Mouse (Mus musculus) liver, embryonic 14.5 days (tissue): Measurements from ENCODE around the gene Olfr1224-ps1. TPM values are rescaled to one million over a fixed set of nuclear protein-coding genes. Genes with fewer than 3 reads are reported as not detected.

Experiments
- ATAC-seq: fragments of 200-750 bp; cut with Nextera tagmentation; 2 replicates; pipeline ENCODE4 v1.8.0; 2017; ENCODE audit warnings: moderate number of reproducible peaks, mild to moderate bottlenecking, moderate library complexity; ENCODE audit not compliant: insufficient read depth
- DNase-seq, 3 experiments: peaks; one replicate each; pipeline ENCODE4 v3.0.0-alpha.2; 2012 to 2013; ENCODE audit warnings: low read depth in 3 of 3, low spot score in 3 of 3
- H3K27ac ChIP-seq: fragments of 300-500 bp; sonication (generic); 2 replicates; pipeline ENCODE4 v1.5.1; 2014; ENCODE audit warnings: moderate library complexity, mild to moderate bottlenecking, control low read depth, inconsistent platforms
- H3K27me3 ChIP-seq: fragments of 300-500 bp; sonication (generic); 2 replicates; pipeline ENCODE4 v1.6.1; 2014; ENCODE audit warnings: mild to moderate bottlenecking, low read length, moderate library complexity; ENCODE audit not compliant: control insufficient read depth, insufficient read depth
- H3K36me3 ChIP-seq: fragments of 300-500 bp; sonication (generic); replicated peaks from 2 replicates; pipeline ENCODE4 v1.6.1; 2014; ENCODE audit warnings: low read depth; ENCODE audit not compliant: control insufficient read depth, insufficient read depth
- H3K4me1 ChIP-seq, 2 experiments: fragments of 200-500 bp in 1 of 2; fragments of 300-500 bp in 1 of 2; sonication (generic) in 1 of 2; replicated peaks; 2 replicates each; pipeline ENCODE4 v1.6.1; 2012 to 2014; ENCODE audit warnings: antibody characterized with exemption in 1 of 2, inconsistent platforms in 1 of 2, low read length in 1 of 2; ENCODE audit not compliant: control insufficient read depth in 2 of 2, insufficient read depth in 2 of 2
- H3K4me2 ChIP-seq: fragments of 300-500 bp; sonication (generic); 2 replicates; pipeline ENCODE4 v1.6.1; 2014; ENCODE audit warnings: low read depth, mild to moderate bottlenecking, control low read depth, moderate library complexity
- H3K4me3 ChIP-seq, 2 experiments: fragments of 200-500 bp in 1 of 2; fragments of 300-500 bp in 1 of 2; sonication (generic) in 1 of 2; 2 replicates each; pipeline ENCODE4 v1.5.1; 2012 to 2014; ENCODE audit warnings: low read depth in 2 of 2, low read length in 2 of 2, mild to moderate bottlenecking in 2 of 2, control low read depth in 1 of 2, inconsistent platforms in 1 of 2, moderate library complexity in 1 of 2; ENCODE audit not compliant: insufficient read depth in 1 of 2
- H3K9ac ChIP-seq: fragments of 300-500 bp; sonication (generic); replicated peaks from 2 replicates; pipeline ENCODE4 v1.6.1; 2014; ENCODE audit warnings: mild to moderate bottlenecking, control low read depth, moderate library complexity
- H3K9me3 ChIP-seq: fragments of 300-500 bp; sonication (generic); 2 replicates; pipeline ENCODE4 v1.6.1; 2016; ENCODE audit warnings: low read length, mixed read lengths; ENCODE audit not compliant: control insufficient read depth
- CTCF ChIP-seq: IDR thresholded peaks from 2 replicates; pipeline ENCODE4 v1.5.1; 2016; ENCODE audit warnings: antibody characterized with exemption, low read depth, control low read depth
- EP300 ChIP-seq: IDR thresholded peaks from 2 replicates; pipeline ENCODE4 v1.6.1; 2016; ENCODE audit warnings: antibody characterized with exemption, low read depth
- WGBS: fragments of 180-500 bp; shearing (Covaris S2); extraction: QIAGEN DNeasy Blood & Tissue Kit; methylation state at CpG from one replicate; pipeline ENCODE4 v1.1.7; 2014; ENCODE audit not compliant: insufficient replicate concordance; 5-methylcytosine and 5-hydroxymethylcytosine counted together
- polyA plus RNA-seq, 2 experiments: library from polyadenylated mRNA; depleted of rRNA in 1 of 2; stranded (reverse) in 1 of 2; unstranded in 1 of 2; fragments of >200 nt; fragmentation: Nextera tagmentation in 1 of 2; extraction: Ambion mirVana in 1 of 2; gene quantifications; 2 replicates each; pipeline versions ENCODE4 v1.2.1 to v1.2.3; 2012 to 2014

The Olfr1224-ps1 gene
- polyA plus RNA-seq, 2 experiments: not detected

- no peak within 1 kb of the TSS for H3K4me2 ChIP-seq
- no peak for ATAC-seq
- no peaks in the 10 kb centered on the region for H3K36me3 ChIP-seq
- H3K9me3 ChIP-seq: no peaks in the 10 kb centered on the region
- DNase-seq: no peak
- H3K9ac ChIP-seq: no peak within 1 kb of the TSS
- WGBS: 47% methylated on average over 1 of the region's 1 CpGs
- H3K4me1 ChIP-seq: no peaks in the 10 kb centered on the region
- no peak within 1 kb of the TSS for H3K4me3 ChIP-seq
- TF ChIP-seq CTCF: no peak
- TF ChIP-seq EP300: no peak
- no peaks in the 10 kb centered on the region for H3K27me3 ChIP-seq
- no peak within 1 kb of the TSS for H3K27ac ChIP-seq
These were observed 12.4 kb downstream of the Olfr1224-ps1 start, which contains the start of gene Olfr1223 for GRCm38 (mm10) chr2:89151460-89151859. TSS of gene Olfr1223 (minus strand) at chr2:89151560.

GRCm38 (mm10) chr2:89132954-89133353 lies 30.9 kb downstream of the Olfr1224-ps1 start, which contains the start of gene Olfr1222:
TSS of gene Olfr1222 (minus strand) at chr2:89133054.
- no peak for DNase-seq
- WGBS: 38% methylated on average over 3 of the region's 3 CpGs
- H3K4me2 ChIP-seq: no peak within 1 kb of the TSS
- TF ChIP-seq CTCF (no peak), EP300 (no peak)
- no peak within 1 kb of the TSS for H3K4me3 ChIP-seq
- no peaks in the 10 kb centered on the region for H3K4me1 ChIP-seq
- no peak within 1 kb of the TSS for H3K27ac ChIP-seq
- H3K27me3 ChIP-seq: no peaks in the 10 kb centered on the region
- no peak for ATAC-seq
- no peak within 1 kb of the TSS for H3K9ac ChIP-seq
- no peaks in the 10 kb centered on the region for H3K36me3 ChIP-seq
- no peaks in the 10 kb centered on the region for H3K9me3 ChIP-seq

GRCm38 (mm10) chr2:89117183-89117582 lies 46.7 kb downstream of the Olfr1224-ps1 start, which contains the start of gene Olfr1221:
TSS of gene Olfr1221 (minus strand) at chr2:89117283.
- Histone ChIP-seq H3K4me1 (no peaks in the 10 kb centered on the region), H3K27me3 (no peaks in the 10 kb centered on the region), H3K36me3 (no peaks in the 10 kb centered on the region), H3K4me2 (no peak within 1 kb of the TSS), H3K27ac (no peak within 1 kb of the TSS), H3K4me3 (no peak within 1 kb of the TSS), H3K9me3 (no peaks in the 10 kb centered on the region), H3K9ac (no peak within 1 kb of the TSS)
- no peak for DNase-seq
- WGBS: 36% methylated on average over 2 of the region's 2 CpGs
- no peak for ATAC-seq
- TF ChIP-seq CTCF: no peak

- H3K4me2 ChIP-seq: no peak within 1 kb of the TSS
- H3K4me3 ChIP-seq: no peak within 1 kb of the TSS
- no peaks in the 10 kb centered on the region for H3K9me3 ChIP-seq
- no peaks in the 10 kb centered on the region for H3K36me3 ChIP-seq
- H3K4me1 ChIP-seq: no peaks in the 10 kb centered on the region
- H3K27ac ChIP-seq: no peak within 1 kb of the TSS
- DNase-seq (no peak), ATAC-seq (no peak)
- no peak for TF ChIP-seq CTCF
- no peak for TF ChIP-seq EP300
- H3K9ac ChIP-seq: no peak within 1 kb of the TSS
- H3K27me3 ChIP-seq: no peaks in the 10 kb centered on the region
- WGBS: 55% methylated on average over 3 of the region's 3 CpGs
These were observed 57.2 kb downstream of the Olfr1224-ps1 start, which contains the start of gene Olfr1220 for GRCm38 (mm10) chr2:89106735-89107134. TSS of gene Olfr1220 (minus strand) at chr2:89106835.

GRCm38 (mm10) chr2:89105651-89106050 lies 58.2 kb downstream of the Olfr1224-ps1 start:
- Histone ChIP-seq H3K4me2 (no peak overlapping the region), H3K9ac (no peak overlapping the region), H3K36me3 (no peaks in the 10 kb centered on the region), H3K27ac (no peak overlapping the region), H3K27me3 (no peaks in the 10 kb centered on the region), H3K9me3 (no peaks in the 10 kb centered on the region), H3K4me3 (no peak overlapping the region), H3K4me1 (no peaks in the 10 kb centered on the region)
- DNase-seq (no peak), ATAC-seq (no peak)
- TF ChIP-seq EP300 (no peak), CTCF (no peak)

Other genes starting within 250 kb of the Olfr1224-ps1 start
- gene Olfr1209, start 248.9 kb downstream of the Olfr1224-ps1 start, polyA plus RNA-seq (2012; rRNA removed): not detected in 2 replicates
- gene Olfr1209, start 248.9 kb downstream of the Olfr1224-ps1 start, polyA plus RNA-seq (2014; fragmentation: Nextera tagmentation; extraction: Ambion mirVana): not detected in 2 replicates
- gene Olfr1211, start 226.0 kb downstream of the Olfr1224-ps1 start, polyA plus RNA-seq (2012; rRNA removed): not detected in 2 replicates
- not detected in 2 replicates for gene Olfr1211, start 226.0 kb downstream of the Olfr1224-ps1 start, polyA plus RNA-seq (2014; fragmentation: Nextera tagmentation; extraction: Ambion mirVana)
- not detected in 2 replicates for gene Olfr1212, start 210.1 kb downstream of the Olfr1224-ps1 start, polyA plus RNA-seq (2012; rRNA removed)
- not detected in 2 replicates for gene Olfr1212, start 210.1 kb downstream of the Olfr1224-ps1 start, polyA plus RNA-seq (2014; fragmentation: Nextera tagmentation; extraction: Ambion mirVana)
- gene Gm13762, start 183.8 kb downstream of the Olfr1224-ps1 start, polyA plus RNA-seq (2012; rRNA removed): not detected in 2 replicates
- gene Gm13762, start 183.8 kb downstream of the Olfr1224-ps1 start, polyA plus RNA-seq (2014; fragmentation: Nextera tagmentation; extraction: Ambion mirVana): not detected in 2 replicates
- gene Olfr1214, start 171.4 kb downstream of the Olfr1224-ps1 start, polyA plus RNA-seq (2012; rRNA removed): not detected in 2 replicates
- gene Olfr1214, start 171.4 kb downstream of the Olfr1224-ps1 start, polyA plus RNA-seq (2014; fragmentation: Nextera tagmentation; extraction: Ambion mirVana): not detected in 2 replicates
- not detected in 2 replicates for gene Olfr1215, start 157.1 kb downstream of the Olfr1224-ps1 start, polyA plus RNA-seq (2012; rRNA removed)
- not detected in 2 replicates for gene Olfr1215, start 157.1 kb downstream of the Olfr1224-ps1 start, polyA plus RNA-seq (2014; fragmentation: Nextera tagmentation; extraction: Ambion mirVana)
- not detected in 2 replicates for gene Olfr1216, start 145.8 kb downstream of the Olfr1224-ps1 start, polyA plus RNA-seq (2012; rRNA removed)
- gene Olfr1216, start 145.8 kb downstream of the Olfr1224-ps1 start, polyA plus RNA-seq (2014; fragmentation: Nextera tagmentation; extraction: Ambion mirVana): not detected in 2 replicates
- gene Olfr1217, start 132.0 kb downstream of the Olfr1224-ps1 start, polyA plus RNA-seq (2012; rRNA removed): not detected in 2 replicates
- not detected in 2 replicates for gene Olfr1217, start 132.0 kb downstream of the Olfr1224-ps1 start, polyA plus RNA-seq (2014; fragmentation: Nextera tagmentation; extraction: Ambion mirVana)
- gene Olfr1218, start 102.9 kb downstream of the Olfr1224-ps1 start, polyA plus RNA-seq (2012; rRNA removed): not detected in 2 replicates
- gene Olfr1218, start 102.9 kb downstream of the Olfr1224-ps1 start, polyA plus RNA-seq (2014; fragmentation: Nextera tagmentation; extraction: Ambion mirVana): not detected in 2 replicates
- not detected in 2 replicates for gene Olfr1219, start 80.6 kb downstream of the Olfr1224-ps1 start, polyA plus RNA-seq (2012; rRNA removed)
- not detected in 2 replicates for gene Olfr1219, start 80.6 kb downstream of the Olfr1224-ps1 start, polyA plus RNA-seq (2014; fragmentation: Nextera tagmentation; extraction: Ambion mirVana)
- not detected in 2 replicates for gene Olfr1220, start 57.3 kb downstream of the Olfr1224-ps1 start, polyA plus RNA-seq (2012; rRNA removed)
- not detected in 2 replicates for gene Olfr1220, start 57.3 kb downstream of the Olfr1224-ps1 start, polyA plus RNA-seq (2014; fragmentation: Nextera tagmentation; extraction: Ambion mirVana)
- gene Olfr1221, start 46.8 kb downstream of the Olfr1224-ps1 start, polyA plus RNA-seq (2012; rRNA removed): not detected in 2 replicates
- not detected in 2 replicates for gene Olfr1221, start 46.8 kb downstream of the Olfr1224-ps1 start, polyA plus RNA-seq (2014; fragmentation: Nextera tagmentation; extraction: Ambion mirVana)
- gene Olfr1222, start 31.0 kb downstream of the Olfr1224-ps1 start, polyA plus RNA-seq (2012; rRNA removed): not detected in 2 replicates
- not detected in 2 replicates for gene Olfr1222, start 31.0 kb downstream of the Olfr1224-ps1 start, polyA plus RNA-seq (2014; fragmentation: Nextera tagmentation; extraction: Ambion mirVana)
- not detected in 2 replicates for gene Olfr1223, start 12.5 kb downstream of the Olfr1224-ps1 start, polyA plus RNA-seq (2012; rRNA removed)
- gene Olfr1223, start 12.5 kb downstream of the Olfr1224-ps1 start, polyA plus RNA-seq (2014; fragmentation: Nextera tagmentation; extraction: Ambion mirVana): not detected in 2 replicates
- gene Olfr1225, start 10.6 kb upstream of the Olfr1224-ps1 start, polyA plus RNA-seq (2012; rRNA removed): not detected in 2 replicates
- not detected in 2 replicates for gene Olfr1225, start 10.6 kb upstream of the Olfr1224-ps1 start, polyA plus RNA-seq (2014; fragmentation: Nextera tagmentation; extraction: Ambion mirVana)
- not detected in 2 replicates for gene Olfr1226, start 36.0 kb upstream of the Olfr1224-ps1 start, polyA plus RNA-seq (2012; rRNA removed)
- gene Olfr1226, start 36.0 kb upstream of the Olfr1224-ps1 start, polyA plus RNA-seq (2014; fragmentation: Nextera tagmentation; extraction: Ambion mirVana): not detected in 2 replicates
- not detected in 2 replicates for gene Olfr1228, start 90.0 kb upstream of the Olfr1224-ps1 start, polyA plus RNA-seq (2012; rRNA removed)
- not detected in 2 replicates for gene Olfr1228, start 90.0 kb upstream of the Olfr1224-ps1 start, polyA plus RNA-seq (2014; fragmentation: Nextera tagmentation; extraction: Ambion mirVana)
- gene Olfr1229, start 123.9 kb upstream of the Olfr1224-ps1 start, polyA plus RNA-seq (2012; rRNA removed): not detected in 2 replicates
- gene Olfr1229, start 123.9 kb upstream of the Olfr1224-ps1 start, polyA plus RNA-seq (2014; fragmentation: Nextera tagmentation; extraction: Ambion mirVana): not detected in 2 replicates
- not detected in 2 replicates for gene Olfr1230, start 133.2 kb upstream of the Olfr1224-ps1 start, polyA plus RNA-seq (2012; rRNA removed)
- gene Olfr1230, start 133.2 kb upstream of the Olfr1224-ps1 start, polyA plus RNA-seq (2014; fragmentation: Nextera tagmentation; extraction: Ambion mirVana): not detected in 2 replicates
- not detected in 2 replicates for gene Olfr1231, start 143.0 kb upstream of the Olfr1224-ps1 start, polyA plus RNA-seq (2012; rRNA removed)
- not detected in 2 replicates for gene Olfr1231, start 143.0 kb upstream of the Olfr1224-ps1 start, polyA plus RNA-seq (2014; fragmentation: Nextera tagmentation; extraction: Ambion mirVana)
- not detected in 2 replicates for gene Olfr1232, start 165.6 kb upstream of the Olfr1224-ps1 start, polyA plus RNA-seq (2012; rRNA removed)
- gene Olfr1232, start 165.6 kb upstream of the Olfr1224-ps1 start, polyA plus RNA-seq (2014; fragmentation: Nextera tagmentation; extraction: Ambion mirVana): not detected in 2 replicates
- not detected in 2 replicates for gene Olfr1233, start 178.3 kb upstream of the Olfr1224-ps1 start, polyA plus RNA-seq (2012; rRNA removed)
- gene Olfr1233, start 178.3 kb upstream of the Olfr1224-ps1 start, polyA plus RNA-seq (2014; fragmentation: Nextera tagmentation; extraction: Ambion mirVana): not detected in 2 replicates
- not detected in 2 replicates for gene Olfr1234, start 200.8 kb upstream of the Olfr1224-ps1 start, polyA plus RNA-seq (2012; rRNA removed)
- gene Olfr1234, start 200.8 kb upstream of the Olfr1224-ps1 start, polyA plus RNA-seq (2014; fragmentation: Nextera tagmentation; extraction: Ambion mirVana): not detected in 2 replicates
- not detected in 2 replicates for gene Olfr1238, start 245.6 kb upstream of the Olfr1224-ps1 start, polyA plus RNA-seq (2012; rRNA removed)
- gene Olfr1238, start 245.6 kb upstream of the Olfr1224-ps1 start, polyA plus RNA-seq (2014; fragmentation: Nextera tagmentation; extraction: Ambion mirVana): not detected in 2 replicates